7 mouse cellular contexts compared by ENCODE assay signal in the genomic region with DNA sequence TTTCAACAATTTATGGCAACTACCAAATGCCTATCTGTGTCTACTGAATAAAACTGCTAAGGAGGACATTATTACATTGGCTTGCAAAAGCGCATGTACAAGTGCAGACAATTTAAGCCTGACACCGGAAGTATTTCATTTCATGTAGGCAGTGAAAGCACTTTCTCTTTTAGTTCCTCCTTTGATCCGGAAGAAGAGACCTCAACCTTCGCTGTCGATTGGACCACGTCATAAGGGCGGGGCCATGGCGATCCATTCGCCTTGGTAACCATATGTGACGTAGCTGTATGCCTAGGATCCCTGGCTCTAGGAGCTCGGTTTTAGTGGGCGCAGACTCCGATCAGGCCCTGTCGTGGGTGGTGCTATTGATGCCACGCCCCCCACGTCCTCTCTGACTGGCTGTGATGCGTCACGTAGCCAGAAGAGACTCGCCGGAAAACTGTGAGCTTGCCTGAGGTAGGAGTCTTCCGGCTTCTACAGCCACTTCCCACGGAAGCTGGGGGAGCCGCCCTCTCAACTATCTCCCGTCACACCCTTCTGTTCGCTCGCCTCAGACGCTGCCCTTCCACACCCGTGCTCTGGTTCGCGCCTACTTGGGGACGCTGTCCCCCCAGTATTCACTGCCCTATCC. TPM values are rescaled to one million over a fixed set of nuclear protein-coding genes. Genes with fewer than 3 reads are reported as not detected.
A peak's percentile ranks its signal among the peaks of the same experiment; 100 is the strongest.
DNase-seq lines count a peak whose midpoint lies in the region; ATAC-seq and TF ChIP-seq lines count a peak whose summit lies in the region.

No protein-coding gene starts in this region.

- DNase-seq in adrenal gland, postnatal 10 days, result peak; percentile 96
- DNase-seq in embryonic facial prominence, embryonic 10.5 days (ENCODE audit: low spot score), result peak; percentile 93
- peak; percentile 92 for DNase-seq in gonadal fat pad, adult 2 months (ENCODE audit: low read depth)
- peak; percentile 96 for DNase-seq in left cerebral cortex, postnatal 4 days

- intact Hi-C loops in left cerebral cortex, postnatal 4 days (cut with DNase I), result no loop called here

- H3K27ac ChIP-seq in embryonic facial prominence, embryonic 10.5 days (replicated peaks), result peak overlapping the region; percentile 86
- peak overlapping the region; percentile 98 for H3K27ac ChIP-seq in intestine, postnatal 0 days (ENCODE audit: low read depth, low read length)
- H3K27ac ChIP-seq in midbrain, embryonic 12.5 days (replicated peaks), result peak overlapping the region; percentile 85
- peak overlapping the region; percentile 96 for H3K27ac ChIP-seq in small intestine, adult 2 months (ENCODE audit: insufficient read depth, low read depth, low read length)

- H3K36me3 ChIP-seq in embryonic facial prominence, embryonic 10.5 days (replicated peaks), result no peaks in the 10 kb centered on the region
- H3K36me3 ChIP-seq in intestine, postnatal 0 days (ENCODE audit: control insufficient read depth, insufficient read depth), result no peaks in the 10 kb centered on the region
- no peaks in the 10 kb centered on the region for H3K36me3 ChIP-seq in midbrain, embryonic 12.5 days
- no peaks in the 10 kb centered on the region for H3K36me3 ChIP-seq in small intestine, adult 2 months (ENCODE audit: control insufficient read depth, insufficient read depth, low read length)

- peak overlapping the region; percentile 73 for H3K4me2 ChIP-seq in intestine, postnatal 0 days (replicated peaks; ENCODE audit: low read depth)
- H3K4me2 ChIP-seq in midbrain, embryonic 12.5 days (replicated peaks), result peak overlapping the region; percentile 59

- no peak for TF ChIP-seq CTCF in intestine, postnatal 0 days (IDR thresholded peaks at IDR 0.05; ENCODE audit: low read depth)
- no peak for TF ChIP-seq CTCF in small intestine, adult 2 months (IDR thresholded peaks at IDR 0.05; ENCODE audit: extremely low read depth, insufficient read length, insufficient replicate concordance, low read depth, low read length)

- H3K27me3 ChIP-seq in embryonic facial prominence, embryonic 10.5 days (replicated peaks; ENCODE audit: low read depth, poor library complexity, severe bottlenecking), result no peaks in the 10 kb centered on the region; the same call in 1 of the 2 replicates
- H3K27me3 ChIP-seq in intestine, postnatal 0 days (replicated peaks; ENCODE audit: control insufficient read depth, insufficient read depth, low read length), result no peaks in the 10 kb centered on the region
- no peaks in the 10 kb centered on the region for H3K27me3 ChIP-seq in midbrain, embryonic 12.5 days
- H3K27me3 ChIP-seq in small intestine, adult 2 months (ENCODE audit: control insufficient read depth, insufficient read depth, low read length), result no peaks in the 10 kb centered on the region

- TF ChIP-seq POLR2A in small intestine, adult 2 months (IDR thresholded peaks at IDR 0.05; ENCODE audit: low read depth, low read length), result peak; percentile 46

- H3K9me3 ChIP-seq in embryonic facial prominence, embryonic 10.5 days, result 0 out of 2 replicates have a peak, but pooled peaks cover 3% of the 10 kb centered on the region
- no peaks in the 10 kb centered on the region for H3K9me3 ChIP-seq in intestine, postnatal 0 days (ENCODE audit: control insufficient read depth)
- no peaks in the 10 kb centered on the region for H3K9me3 ChIP-seq in midbrain, embryonic 12.5 days

- peak; percentile 99 for ATAC-seq in intestine, postnatal 0 days
- peak; percentile 99 for ATAC-seq in midbrain, embryonic 12.5 days (ENCODE audit: low FRiP score, low read depth)

- H3K9ac ChIP-seq in intestine, postnatal 0 days (ENCODE audit: low read depth, low read length), result peak overlapping the region; percentile 72
- peak overlapping the region; percentile 60 for H3K9ac ChIP-seq in midbrain, embryonic 12.5 days (replicated peaks)

- H3K4me3 ChIP-seq in embryonic facial prominence, embryonic 10.5 days, result peak overlapping the region; percentile 77
- peak overlapping the region; percentile 64 for H3K4me3 ChIP-seq in intestine, postnatal 0 days (ENCODE audit: low read depth, low read length)
- H3K4me3 ChIP-seq in midbrain, embryonic 12.5 days, result peak overlapping the region; percentile 65
- H3K4me3 ChIP-seq in small intestine, adult 2 months (ENCODE audit: low read depth, low read length), result peak overlapping the region; percentile 94

- WGBS in embryonic facial prominence, embryonic 10.5 days, result 2% methylated on average over 31 of the region's 31 CpGs
- 2% methylated on average over 31 of the region's 31 CpGs for WGBS in intestine, postnatal 0 days
- WGBS in midbrain, embryonic 12.5 days, result 2% methylated on average over 31 of the region's 31 CpGs
- under 1% methylated on average over 31 of the region's 31 CpGs for WGBS in small intestine, adult 2 months

- 0 out of 2 replicates have a peak, but pooled peaks cover 2% of the 10 kb centered on the region for H3K4me1 ChIP-seq in embryonic facial prominence, embryonic 10.5 days
- no peaks in the 10 kb centered on the region for H3K4me1 ChIP-seq in intestine, postnatal 0 days (replicated peaks; ENCODE audit: control insufficient read depth, insufficient read depth, low read length)
- 0 out of 2 replicates have a peak, but pooled peaks cover 4% of the 10 kb centered on the region for H3K4me1 ChIP-seq in midbrain, embryonic 12.5 days
- no peaks in the 10 kb centered on the region for H3K4me1 ChIP-seq in small intestine, adult 2 months (ENCODE audit: control insufficient read depth, insufficient read depth, insufficient read length, low read length)

RNA-seq across cellular contexts. Expression of gene Lrif1, which starts 36.7 kb away (rescaled TPM):
- total RNA-seq in adrenal gland, postnatal 10 days (2021), result 10 to 100 TPM; 14.5 to 18.5 TPM
- 13.9 and 14.5 TPM in 2 replicates for polyA plus RNA-seq in embryonic facial prominence, embryonic 10.5 days (2016; fragmentation: Nextera tagmentation; extraction: Ambion mirVana)
- 4.0 and 5.1 TPM in 2 replicates for polyA plus RNA-seq in gonadal fat pad, adult 2 months (2012; rRNA removed)
- 12.1 and 13.8 TPM in 2 replicates for polyA plus RNA-seq in intestine, postnatal 0 days (2015; fragmentation: Nextera tagmentation; extraction: Ambion mirVana)
- 10 to 100 TPM; 22.0 to 22.6 TPM for total RNA-seq in left cerebral cortex, postnatal 4 days (2021)
- polyA plus RNA-seq in midbrain, embryonic 12.5 days (2016; fragmentation: Nextera tagmentation; extraction: Ambion mirVana), result 19.5 and 20.2 TPM in 2 replicates
- polyA plus RNA-seq in small intestine, adult 2 months (2012; rRNA removed), result 0.15 and 0.42 TPM in 2 replicates

Comparison
In these comparisons a context has a peak if more than half of its experiments do, and no peak if none do; other contexts are left out.
1. Peak in every context shown above with its lines: DNase-seq, ATAC-seq, H3K4me3 ChIP-seq and H3K27ac ChIP-seq.